Mouse (Mus musculus): ENCODE measurements around the gene Grm8. TPM values are rescaled to one million over a fixed set of nuclear protein-coding genes. Genes with fewer than 3 reads are reported as not detected.

The Grm8 gene
- total RNA-seq, 1 experiment, result 0.67 TPM

DNA sequence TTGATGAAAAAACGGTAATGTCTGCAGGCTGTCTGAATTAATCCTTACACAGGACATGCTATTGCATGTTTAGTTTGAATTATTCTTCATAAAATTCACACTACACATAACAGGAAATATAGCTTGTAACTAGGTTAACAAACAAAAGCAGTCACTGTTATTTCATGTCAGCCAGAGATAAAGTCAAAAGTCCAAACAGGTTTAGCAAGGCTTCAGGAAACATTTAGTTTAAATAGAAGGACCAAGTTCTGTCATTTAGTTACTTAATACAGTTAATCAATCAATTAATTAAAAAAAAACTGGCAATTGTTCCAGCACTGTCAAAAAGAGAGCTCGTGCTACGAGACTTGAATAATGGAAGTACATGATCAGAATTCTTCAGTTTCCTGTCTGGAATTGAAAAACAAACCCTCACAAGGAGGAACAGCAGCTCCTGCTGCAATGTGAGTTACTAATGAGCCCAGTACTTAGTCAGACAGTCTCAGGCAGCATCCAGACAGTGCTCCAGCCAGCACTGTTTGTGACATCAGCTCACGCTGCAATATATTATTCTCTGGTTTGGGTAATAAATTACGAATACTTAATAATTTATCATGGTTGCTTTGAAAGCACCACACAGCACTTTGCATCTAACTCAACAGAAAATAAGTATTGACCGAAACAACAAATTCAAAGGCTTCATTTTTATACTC is 334.0 kb downstream of the Grm8 start:
- no peaks in the 10 kb centered on the region for H3K4me1 ChIP-seq (ENCODE audit: control insufficient read depth in 2 of 2, insufficient read depth in 2 of 2, low read length in 2 of 2, poor library complexity in 1 of 2)
- no peaks in the 10 kb centered on the region for H3K9me3 ChIP-seq (ENCODE audit: control insufficient read depth, insufficient read depth, low read depth, low read length)
- no peak for DNase-seq (ENCODE audit: low read depth, low spot score)
- in situ Hi-C loops (cut with MboI; ENCODE audit: low sequenced_read_pairs in 2 of 2, unreplicated experiment in 2 of 2), result no loop called here
- no peak overlapping the region for H3K27ac ChIP-seq (ENCODE audit: insufficient read depth, low read depth, low read length, poor library complexity, severe bottlenecking)
- H3K4me3 ChIP-seq (ENCODE audit: insufficient read depth in 1 of 2, low read depth in 1 of 2, low read length in 2 of 2, poor library complexity in 1 of 2, severe bottlenecking in 1 of 2), result no peak overlapping the region
- no peak overlapping the region for H3K9ac ChIP-seq (ENCODE audit: insufficient read depth, low read depth, low read length, poor library complexity, severe bottlenecking)
- no peaks in the 10 kb centered on the region for H3K36me3 ChIP-seq (ENCODE audit: control insufficient read depth, insufficient read depth, low read length, poor library complexity, severe bottlenecking)
- TF ChIP-seq HCFC1 (IDR thresholded peaks at IDR 0.05; ENCODE audit: borderline replicate concordance, insufficient read depth, low read length) (no peak), ZC3H11A (IDR thresholded peaks at IDR 0.05; ENCODE audit: borderline replicate concordance, low read depth, low read length) (no peak), MAFK (IDR thresholded peaks at IDR 0.05; ENCODE audit: insufficient read depth, low read depth, low read length) (no peak)

DNA sequence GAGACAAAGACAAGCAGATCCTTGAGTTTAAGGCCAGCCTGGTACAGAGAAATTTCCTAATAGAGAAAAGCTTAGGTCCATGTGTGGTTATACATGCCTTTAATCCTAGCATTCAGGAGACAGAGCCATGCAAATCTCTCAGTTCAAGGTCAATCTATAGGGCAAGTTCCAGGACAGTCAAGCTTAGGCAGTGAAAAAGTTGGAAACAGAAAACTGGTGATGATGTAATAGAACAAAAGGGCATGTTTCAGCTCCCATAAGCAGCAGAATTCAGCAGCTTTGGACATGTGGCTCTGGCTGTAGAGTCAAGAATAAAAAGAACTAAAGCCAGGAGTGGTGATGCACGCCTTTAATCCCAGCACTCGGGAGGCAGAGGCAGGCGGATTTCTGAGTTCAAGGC is 336.2 kb downstream of the Grm8 start:
- no peak overlapping the region for H3K27ac ChIP-seq (ENCODE audit: insufficient read depth, low read depth, low read length, poor library complexity, severe bottlenecking)
- H3K9ac ChIP-seq (ENCODE audit: insufficient read depth, low read depth, low read length, poor library complexity, severe bottlenecking), result no peak overlapping the region
- no peak for DNase-seq (ENCODE audit: low read depth, low spot score)
- no peak overlapping the region for H3K4me3 ChIP-seq (ENCODE audit: insufficient read depth in 1 of 2, low read depth in 1 of 2, low read length in 2 of 2, poor library complexity in 1 of 2, severe bottlenecking in 1 of 2)
- H3K9me3 ChIP-seq (ENCODE audit: control insufficient read depth, insufficient read depth, low read depth, low read length), result no peaks in the 10 kb centered on the region
- H3K36me3 ChIP-seq (ENCODE audit: control insufficient read depth, insufficient read depth, low read length, poor library complexity, severe bottlenecking), result no peaks in the 10 kb centered on the region
- TF ChIP-seq MAFK (IDR thresholded peaks at IDR 0.05; ENCODE audit: insufficient read depth, low read depth, low read length) (no peak), ZC3H11A (IDR thresholded peaks at IDR 0.05; ENCODE audit: borderline replicate concordance, low read depth, low read length) (no peak), CHD2 (IDR thresholded peaks at IDR 0.05; ENCODE audit: low read depth, low read length) (no peak), HCFC1 (IDR thresholded peaks at IDR 0.05; ENCODE audit: borderline replicate concordance, insufficient read depth, low read length) (no peak), ZNF384 (IDR thresholded peaks at IDR 0.05; ENCODE audit: low read depth, low read length) (no peak)
- no peaks in the 10 kb centered on the region for H3K4me1 ChIP-seq (ENCODE audit: control insufficient read depth in 2 of 2, insufficient read depth in 2 of 2, low read length in 2 of 2, poor library complexity in 1 of 2)
- in situ Hi-C loops (cut with MboI; ENCODE audit: low sequenced_read_pairs in 2 of 2, unreplicated experiment in 2 of 2), result no loop called here

DNA sequence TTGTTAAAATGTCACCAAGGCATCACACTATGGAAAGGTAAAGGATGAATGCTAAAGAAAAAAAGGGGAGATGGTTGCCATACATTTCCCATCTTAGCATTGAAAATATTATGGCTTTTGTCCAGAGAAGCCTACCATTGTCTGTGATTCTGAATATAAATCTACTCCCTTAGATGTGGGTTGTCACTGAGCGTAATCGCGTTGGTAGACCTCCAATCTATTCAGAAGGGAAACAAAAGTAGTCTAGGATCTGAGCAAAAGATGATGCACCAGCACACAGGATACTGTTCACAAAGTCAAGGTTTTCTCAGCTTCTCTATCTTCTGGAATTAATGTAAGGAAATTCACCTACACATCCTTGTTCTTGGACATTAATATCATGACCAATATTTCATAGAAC is 345.4 kb downstream of the Grm8 start:
- Histone ChIP-seq H3K9ac (ENCODE audit: insufficient read depth, low read depth, low read length, poor library complexity, severe bottlenecking) (no peak overlapping the region), H3K36me3 (ENCODE audit: control insufficient read depth, insufficient read depth, low read length, poor library complexity, severe bottlenecking) (no peaks in the 10 kb centered on the region), H3K9me3 (ENCODE audit: control insufficient read depth, insufficient read depth, low read depth, low read length) (no peaks in the 10 kb centered on the region), H3K27ac (ENCODE audit: insufficient read depth, low read depth, low read length, poor library complexity, severe bottlenecking) (no peak overlapping the region), H3K4me1 (ENCODE audit: control insufficient read depth in 2 of 2, insufficient read depth in 2 of 2, low read length in 2 of 2, poor library complexity in 1 of 2) (no peaks in the 10 kb centered on the region), H3K4me3 (ENCODE audit: insufficient read depth in 1 of 2, low read depth in 1 of 2, low read length in 2 of 2, poor library complexity in 1 of 2, severe bottlenecking in 1 of 2) (no peak overlapping the region)
- in situ Hi-C loops (cut with MboI; ENCODE audit: low sequenced_read_pairs in 2 of 2, unreplicated experiment in 2 of 2), result no loop called here
- TF ChIP-seq ZNF384 (IDR thresholded peaks at IDR 0.05; ENCODE audit: low read depth, low read length), result no peak
- no peak for TF ChIP-seq MAFK (IDR thresholded peaks at IDR 0.05; ENCODE audit: insufficient read depth, low read depth, low read length)
- no peak for TF ChIP-seq ZC3H11A (IDR thresholded peaks at IDR 0.05; ENCODE audit: borderline replicate concordance, low read depth, low read length)
- TF ChIP-seq HCFC1 (IDR thresholded peaks at IDR 0.05; ENCODE audit: borderline replicate concordance, insufficient read depth, low read length), result no peak
- TF ChIP-seq CHD2 (IDR thresholded peaks at IDR 0.05; ENCODE audit: low read depth, low read length), result no peak
- DNase-seq (ENCODE audit: low read depth, low spot score), result no peak

DNA sequence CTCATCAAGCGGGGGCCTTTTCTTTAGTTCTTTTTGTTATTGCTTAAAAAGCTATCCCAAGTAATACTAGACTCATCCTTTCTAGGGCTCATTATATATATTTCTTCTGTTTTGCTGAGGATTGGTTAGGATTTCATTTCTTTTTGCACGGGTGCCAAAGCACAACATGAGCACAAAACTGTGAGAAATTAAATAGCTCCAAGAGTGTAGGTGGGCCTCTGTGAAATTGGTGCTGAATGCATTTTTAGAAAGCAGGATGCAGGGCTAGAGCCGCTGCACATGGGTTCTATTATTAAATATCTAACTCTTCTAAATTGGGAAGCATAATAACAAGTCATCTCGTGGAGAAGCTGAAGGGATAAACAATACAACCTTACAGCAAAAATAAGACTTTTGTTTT is 345.8 kb downstream of the Grm8 start:
- Histone ChIP-seq H3K4me3 (ENCODE audit: insufficient read depth in 1 of 2, low read depth in 1 of 2, low read length in 2 of 2, poor library complexity in 1 of 2, severe bottlenecking in 1 of 2) (no peak overlapping the region), H3K27ac (ENCODE audit: insufficient read depth, low read depth, low read length, poor library complexity, severe bottlenecking) (no peak overlapping the region), H3K9ac (ENCODE audit: insufficient read depth, low read depth, low read length, poor library complexity, severe bottlenecking) (no peak overlapping the region), H3K36me3 (ENCODE audit: control insufficient read depth, insufficient read depth, low read length, poor library complexity, severe bottlenecking) (no peaks in the 10 kb centered on the region), H3K4me1 (ENCODE audit: control insufficient read depth in 2 of 2, insufficient read depth in 2 of 2, low read length in 2 of 2, poor library complexity in 1 of 2) (no peaks in the 10 kb centered on the region), H3K9me3 (ENCODE audit: control insufficient read depth, insufficient read depth, low read depth, low read length) (no peaks in the 10 kb centered on the region)
- in situ Hi-C loops (cut with MboI; ENCODE audit: low sequenced_read_pairs in 2 of 2, unreplicated experiment in 2 of 2), result no loop called here
- DNase-seq (ENCODE audit: low read depth, low spot score), result no peak
- TF ChIP-seq ZC3H11A (IDR thresholded peaks at IDR 0.05; ENCODE audit: borderline replicate concordance, low read depth, low read length) (no peak), HCFC1 (IDR thresholded peaks at IDR 0.05; ENCODE audit: borderline replicate concordance, insufficient read depth, low read length) (no peak), MAFK (IDR thresholded peaks at IDR 0.05; ENCODE audit: insufficient read depth, low read depth, low read length) (no peak), ZNF384 (IDR thresholded peaks at IDR 0.05; ENCODE audit: low read depth, low read length) (no peak), CHD2 (IDR thresholded peaks at IDR 0.05; ENCODE audit: low read depth, low read length) (no peak)

DNA sequence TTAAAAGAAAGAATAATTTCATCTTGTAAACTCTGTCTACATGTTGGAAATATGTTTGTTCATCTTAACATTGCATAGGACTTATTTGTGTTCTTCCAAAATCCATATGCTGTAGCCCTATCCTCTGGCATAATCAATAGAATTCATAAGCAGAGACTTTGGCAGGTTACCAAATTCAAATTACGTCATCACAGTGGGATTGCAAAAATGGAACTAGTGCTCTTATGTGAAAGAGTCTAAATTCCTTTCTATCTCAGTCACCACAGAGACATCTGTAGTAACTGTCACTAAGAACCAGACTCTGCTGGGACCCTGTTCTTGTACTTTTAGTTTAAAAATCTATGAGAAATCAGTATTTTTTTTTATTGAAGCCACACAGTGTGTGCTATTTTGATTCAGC is 352.7 kb downstream of the Grm8 start:
- Histone ChIP-seq H3K27ac (ENCODE audit: insufficient read depth, low read depth, low read length, poor library complexity, severe bottlenecking) (no peak overlapping the region), H3K9me3 (ENCODE audit: control insufficient read depth, insufficient read depth, low read depth, low read length) (no peaks in the 10 kb centered on the region), H3K9ac (ENCODE audit: insufficient read depth, low read depth, low read length, poor library complexity, severe bottlenecking) (no peak overlapping the region), H3K4me3 (ENCODE audit: insufficient read depth in 1 of 2, low read depth in 1 of 2, low read length in 2 of 2, poor library complexity in 1 of 2, severe bottlenecking in 1 of 2) (no peak overlapping the region), H3K4me1 (ENCODE audit: control insufficient read depth in 2 of 2, insufficient read depth in 2 of 2, low read length in 2 of 2, poor library complexity in 1 of 2) (no peaks in the 10 kb centered on the region), H3K36me3 (ENCODE audit: control insufficient read depth, insufficient read depth, low read length, poor library complexity, severe bottlenecking) (no peaks in the 10 kb centered on the region)
- DNase-seq (ENCODE audit: low read depth, low spot score), result no peak
- in situ Hi-C loops (cut with MboI; ENCODE audit: low sequenced_read_pairs in 2 of 2, unreplicated experiment in 2 of 2), result no loop called here
- TF ChIP-seq ZC3H11A (IDR thresholded peaks at IDR 0.05; ENCODE audit: borderline replicate concordance, low read depth, low read length) (no peak), MAFK (IDR thresholded peaks at IDR 0.05; ENCODE audit: insufficient read depth, low read depth, low read length) (no peak), ZNF384 (IDR thresholded peaks at IDR 0.05; ENCODE audit: low read depth, low read length) (no peak), CHD2 (IDR thresholded peaks at IDR 0.05; ENCODE audit: low read depth, low read length) (no peak), HCFC1 (IDR thresholded peaks at IDR 0.05; ENCODE audit: borderline replicate concordance, insufficient read depth, low read length) (no peak)

Data from ES-E14 (cell line).